Mouse (Mus musculus) c-Kit-positive CD71-positive TER-119-negative erythroid progenitor cells, embryonic 14.5 days (primary cell): ENCODE results near the gene Agrp.
"Not testable (repeated sequence)": the region's sequence is repeated elsewhere in the genome, so short reads cannot be mapped to it uniquely, and the experiment has no call there.

Source experiments
- DNase-seq: peaks from one replicate; pipeline ENCODE4 v3.0.0-alpha.2; 2013; ENCODE audit warnings: low read depth

The Agrp gene

DNA sequence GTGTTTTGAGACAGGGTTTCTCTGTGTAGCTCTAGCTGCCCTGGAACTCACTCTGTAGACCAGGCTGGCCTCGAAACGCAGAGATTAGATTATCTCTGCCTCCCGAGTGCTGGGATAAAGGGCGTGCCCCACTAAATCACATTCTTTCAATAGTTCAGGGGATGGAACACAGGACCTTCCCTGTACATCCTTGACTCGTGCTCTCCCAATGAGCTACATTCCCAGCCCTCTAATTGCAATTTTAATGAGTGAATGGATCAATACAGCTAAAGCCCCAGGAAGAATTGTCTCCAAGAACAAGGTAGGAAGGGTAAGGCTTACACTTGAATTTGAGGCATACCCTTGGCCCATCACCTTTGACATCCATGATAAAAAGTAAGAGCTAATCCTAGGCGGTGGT, 38.4 kb downstream of the Agrp start:
- no peak for DNase-seq

GRCm38 (mm10) chr8:105596362-105597034, 40.7 kb downstream of the Agrp start:
- DNase-seq, result peak; percentile 60

- DNase-seq, result no peak
Observed at GRCm38 (mm10) chr8:105594451-105595242, 42.5 kb downstream of the Agrp start.

DNA sequence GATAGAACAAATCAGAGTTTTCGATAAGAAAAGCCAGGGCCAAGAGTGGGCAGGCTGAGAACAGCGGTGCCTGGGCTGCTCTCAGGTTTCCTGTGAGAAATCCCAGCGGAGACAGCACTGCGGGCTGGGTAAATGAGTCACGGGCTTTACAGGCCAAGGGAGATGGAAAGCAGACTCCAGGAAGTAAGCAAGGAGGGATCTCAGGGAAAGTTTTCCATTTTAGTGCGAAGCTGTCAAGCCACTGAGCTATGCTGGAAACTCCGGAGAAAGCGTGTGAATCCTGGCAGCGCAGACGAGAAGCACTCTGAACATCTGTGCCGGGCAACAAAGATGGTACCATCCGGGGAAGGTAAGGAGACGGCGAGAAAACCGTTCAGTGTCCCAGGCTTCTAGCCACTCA, 43.3 kb downstream of the Agrp start:
- no peak for DNase-seq

DNA sequence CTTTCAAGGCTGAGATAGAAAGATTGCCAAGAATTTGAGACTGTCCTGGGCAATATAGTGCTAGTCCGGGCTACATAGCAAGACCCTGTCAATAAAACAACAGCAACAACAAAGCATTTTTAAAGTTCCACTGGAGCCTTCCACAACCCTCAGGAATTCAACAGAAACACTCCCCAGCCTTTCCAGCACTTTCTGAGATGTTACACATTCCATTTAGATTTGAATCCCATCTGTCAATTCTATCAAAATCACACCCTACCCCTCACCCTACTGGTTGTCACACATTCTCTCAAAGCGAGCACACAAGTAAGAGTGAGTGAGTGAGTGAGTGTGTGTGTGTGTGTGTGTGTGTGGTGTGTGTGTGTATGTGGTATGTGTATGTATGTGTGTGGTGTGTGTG, 44.8 kb downstream of the Agrp start:
- DNase-seq, result no peak

GRCm38 (mm10) chr8:105579719-105580118, 57.5 kb downstream of the Agrp start:
- no peak for DNase-seq

- DNase-seq, result no peak
Observed at GRCm38 (mm10) chr8:105575538-105575937, 61.7 kb downstream of the Agrp start.

DNA sequence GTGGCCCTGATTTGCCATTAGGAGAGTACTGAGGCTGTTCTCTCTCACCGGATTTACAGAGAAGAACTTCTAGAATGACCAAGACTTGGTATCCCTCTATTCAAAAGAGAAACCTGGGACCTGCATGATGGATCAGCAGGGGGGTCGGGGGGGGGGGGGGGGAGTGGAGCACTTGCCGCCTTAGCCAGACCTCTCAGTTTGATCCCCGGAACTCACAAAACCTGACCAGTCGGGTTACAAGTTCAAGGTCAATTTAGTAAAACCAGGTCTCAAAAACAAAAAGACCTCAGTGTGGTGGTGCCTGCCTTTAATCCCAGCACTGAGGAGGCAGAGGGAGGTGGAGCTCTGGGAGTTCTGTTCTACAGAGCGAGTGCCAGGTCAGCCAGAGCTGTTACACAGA, 62.5 kb downstream of the Agrp start:
- DNase-seq, result no peak

GRCm38 (mm10) chr8:105573427-105573826, 63.8 kb downstream of the Agrp start:
- DNase-seq, result no peak

- no peak for DNase-seq
Observed at GRCm38 (mm10) chr8:105571810-105572209, 65.4 kb downstream of the Agrp start.

GRCm38 (mm10) chr8:105566703-105567595, 70.2 kb downstream of the Agrp start:
- no peak for DNase-seq

GRCm38 (mm10) chr8:105565952-105566702, 71.1 kb downstream of the Agrp start, which contains the start of gene Atp6v0d1:
TSS of gene Atp6v0d1 (minus strand) at chr8:105566047.
- DNase-seq, result peak; percentile 100

DNA sequence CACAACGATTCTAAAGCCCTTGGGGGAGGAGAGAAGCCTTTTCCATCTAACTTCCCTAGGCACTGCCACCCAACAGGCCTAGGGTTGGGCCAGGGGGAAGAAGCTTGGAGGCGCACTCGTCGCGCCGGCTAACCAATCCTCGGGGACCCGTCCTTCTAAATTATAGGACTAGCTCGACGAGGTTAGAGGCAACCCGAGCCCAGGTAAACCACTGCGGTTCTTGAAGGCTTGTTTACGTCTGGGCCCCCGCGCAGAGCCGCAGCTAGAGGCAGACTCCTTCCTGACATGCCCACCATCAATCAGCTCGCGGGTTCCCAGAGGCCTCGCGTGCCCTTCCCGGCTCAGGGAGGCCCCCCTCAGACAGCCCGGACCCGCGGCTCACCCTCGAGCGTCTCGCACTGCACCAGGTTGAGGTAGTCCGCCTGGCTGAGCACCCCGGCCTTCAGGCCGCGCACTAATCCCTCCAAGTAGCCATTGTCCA, 71.8 kb downstream of the Agrp start:
- no peak for DNase-seq

DNA sequence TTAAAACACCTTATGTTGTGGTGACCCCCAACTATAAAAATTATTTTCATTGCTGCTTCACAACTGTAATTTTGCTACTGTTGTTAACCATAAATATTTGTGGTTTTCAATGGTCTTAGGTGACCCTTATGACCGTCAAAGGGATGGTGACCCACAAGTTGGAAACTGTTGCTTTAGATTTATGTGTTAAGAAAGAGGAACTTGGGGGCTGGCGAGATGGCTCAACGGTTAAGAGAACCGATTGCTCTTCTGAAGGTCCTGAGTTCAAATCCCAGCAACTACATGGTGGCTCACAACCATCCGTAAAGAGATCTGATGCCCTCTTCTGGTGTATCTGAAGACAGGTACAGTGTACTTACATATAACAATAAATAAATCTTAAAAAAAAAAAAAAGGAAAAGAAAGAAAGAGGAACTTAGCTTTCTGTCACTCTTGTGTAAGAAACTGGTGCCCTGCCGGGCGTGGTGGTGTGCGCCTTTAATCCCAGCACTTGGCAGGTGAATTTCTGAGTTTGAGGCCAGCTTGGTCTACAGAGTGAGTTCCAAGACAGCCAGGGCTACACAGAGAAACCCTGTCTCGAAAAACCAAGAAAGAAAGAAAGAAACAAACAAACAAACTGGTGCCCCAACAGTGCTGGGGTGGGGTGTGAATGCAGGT, 72.5 kb downstream of the Agrp start:
- not testable (repeated sequence) for DNase-seq

DNA sequence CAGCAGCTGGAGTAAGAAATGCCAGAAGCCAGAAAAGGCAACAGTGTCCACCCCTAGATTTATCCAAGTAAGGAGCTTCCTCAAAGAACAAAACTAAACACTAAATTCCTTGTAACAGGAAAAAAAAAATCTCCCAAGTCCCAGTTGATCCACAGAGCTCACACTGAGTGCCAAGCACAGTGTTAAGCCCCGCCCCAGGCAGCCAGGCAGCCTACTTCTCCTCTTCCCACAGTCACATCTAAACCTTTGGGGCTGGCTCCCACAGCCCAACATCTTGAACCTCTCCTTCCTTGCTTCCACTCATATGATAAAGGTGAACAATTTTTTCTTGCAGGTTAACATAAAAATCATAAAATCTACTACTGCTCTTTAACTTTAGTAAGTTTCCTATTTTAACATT, 73.3 kb downstream of the Agrp start:
- no peak for DNase-seq

DNA sequence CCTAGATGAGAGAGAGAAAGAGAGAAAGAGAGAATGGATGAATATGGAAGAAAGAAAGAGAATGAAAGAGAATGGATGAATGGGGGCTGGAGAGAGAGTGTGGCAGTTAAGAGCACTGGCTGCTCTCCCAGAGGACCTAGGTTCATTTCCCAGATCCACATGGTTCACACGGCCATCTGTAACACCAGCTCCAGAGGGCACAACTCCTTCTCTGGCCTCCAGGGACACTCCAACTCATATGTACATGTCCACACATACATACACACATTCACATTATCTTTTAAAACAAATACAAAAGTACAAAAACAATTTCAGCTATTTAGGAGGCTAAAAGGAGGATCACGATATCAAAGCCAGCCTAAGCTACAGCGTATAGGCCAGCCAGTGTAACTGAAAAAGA, 74.3 kb downstream of the Agrp start:
- no peak for DNase-seq

GRCm38 (mm10) chr8:105555230-105555629, 82.0 kb downstream of the Agrp start:
- no peak for DNase-seq

- peak; percentile 65 for DNase-seq
Observed at GRCm38 (mm10) chr8:105554087-105554486, 83.1 kb downstream of the Agrp start.

GRCm38 (mm10) chr8:105552824-105553223, 84.4 kb downstream of the Agrp start:
- no peak for DNase-seq

DNA sequence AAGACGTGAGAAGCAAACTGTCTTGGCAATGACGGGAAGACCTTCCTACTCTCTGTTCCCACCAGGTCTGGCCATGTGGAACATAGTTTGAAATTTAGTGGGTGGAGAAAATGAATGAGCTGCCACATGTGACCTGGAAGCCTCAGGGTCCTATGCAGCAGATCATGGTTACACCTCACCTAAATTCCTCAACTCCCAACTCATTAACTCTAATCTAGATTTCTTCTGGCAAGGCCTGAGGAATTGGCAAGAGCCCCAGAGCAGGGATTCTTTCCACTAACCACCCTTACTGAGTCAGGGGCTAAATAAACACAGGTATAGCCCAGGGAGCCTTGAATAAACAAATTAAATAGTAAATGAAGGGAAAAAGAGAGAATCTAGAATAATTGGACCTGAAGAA, 85.2 kb downstream of the Agrp start:
- no peak for DNase-seq

GRCm38 (mm10) chr8:105550083-105550482, 87.1 kb downstream of the Agrp start:
- DNase-seq, result no peak
